Mouse (Mus musculus) cerebellum, adult 9-11 months (tissue): ENCODE results near the gene Bik.
"Not testable (repeated sequence)": the region's sequence is repeated elsewhere in the genome, so short reads cannot be mapped to it uniquely, and the experiment has no call there.

ENCODE experiments used
- DNase-seq: peaks from one replicate; pipeline ENCODE4 v3.0.0; 2022

Bik gene

GRCm38 (mm10) chr15:83526424-83527091, at the start of gene Bik:
Gene Bik (plus strand): TSS chr15:83526862.
- no peak for DNase-seq

- DNase-seq, result no peak
Observed at GRCm38 (mm10) chr15:83478096-83478495, 48.6 kb upstream of the Bik start.

GRCm38 (mm10) chr15:83479818-83480217, 46.8 kb upstream of the Bik start:
- no peak for DNase-seq

GRCm38 (mm10) chr15:83481236-83481780, 45.4 kb upstream of the Bik start:
- DNase-seq, result no peak

- no peak for DNase-seq
Observed at GRCm38 (mm10) chr15:83482645-83483224, 43.9 kb upstream of the Bik start.

- DNase-seq, result no peak
Observed at GRCm38 (mm10) chr15:83483482-83483881, 43.2 kb upstream of the Bik start.

- DNase-seq, result no peak
Observed at GRCm38 (mm10) chr15:83484311-83484710, 42.4 kb upstream of the Bik start.

GRCm38 (mm10) chr15:83487477-83488115, 39.1 kb upstream of the Bik start:
- no peak for DNase-seq

- no peak for DNase-seq
Observed at GRCm38 (mm10) chr15:83489471-83489870, 37.2 kb upstream of the Bik start.

GRCm38 (mm10) chr15:83491891-83492290, 34.8 kb upstream of the Bik start:
- DNase-seq, result no peak

- DNase-seq, result no peak
Observed at GRCm38 (mm10) chr15:83493856-83494571, 32.6 kb upstream of the Bik start.

- DNase-seq, result no peak
Observed at GRCm38 (mm10) chr15:83494572-83494920, 32.1 kb upstream of the Bik start.

- no peak for DNase-seq
Observed at GRCm38 (mm10) chr15:83495195-83495594, 31.5 kb upstream of the Bik start.

- DNase-seq, result no peak
Observed at GRCm38 (mm10) chr15:83495787-83496367, 30.8 kb upstream of the Bik start.

- DNase-seq, result no peak
Observed at GRCm38 (mm10) chr15:83497299-83497698, 29.4 kb upstream of the Bik start.

GRCm38 (mm10) chr15:83499211-83499755, 27.4 kb upstream of the Bik start:
- DNase-seq, result no peak

- no peak for DNase-seq
Observed at GRCm38 (mm10) chr15:83500352-83500751, 26.3 kb upstream of the Bik start.

- not testable (repeated sequence) for DNase-seq
Observed at GRCm38 (mm10) chr15:83501483-83501882, 25.2 kb upstream of the Bik start.

- DNase-seq, result no peak
Observed at GRCm38 (mm10) chr15:83509950-83510804, 16.5 kb upstream of the Bik start.

GRCm38 (mm10) chr15:83510805-83511405, 15.8 kb upstream of the Bik start, which contains the start of gene Ttll1:
Gene Ttll1 (minus strand): TSS chr15:83510893.
- DNase-seq, result peak; percentile 92
